Mouse (Mus musculus) kidney, postnatal 0 days (tissue): ENCODE results near the gene Flot2. TPM values are rescaled to one million over a fixed set of nuclear protein-coding genes. Genes with fewer than 3 reads are reported as not detected.
A peak's percentile ranks its signal among the peaks of the same experiment; 100 is the strongest.

Experiments used
- ATAC-seq: fragments of 200-750 bp; cut with Nextera tagmentation; replicated peaks from 2 replicates; pipeline ENCODE4 v1.8.0; 2017; ENCODE audit warnings: low read depth, moderate number of reproducible peaks, moderate TSS enrichment, moderate library complexity; ENCODE audit not compliant: low FRiP score
- DNase-seq: peaks from one replicate; pipeline ENCODE4 v3.0.0-alpha.2; 2016; ENCODE audit warnings: low spot score
- H3K27ac ChIP-seq: fragments of 300-500 bp; sonication (generic); 2 replicates; pipeline ENCODE4 v1.5.1; 2014; ENCODE audit warnings: mild to moderate bottlenecking
- H3K27me3 ChIP-seq: fragments of 300-500 bp; sonication (generic); 2 replicates; pipeline ENCODE4 v1.6.1; 2014; ENCODE audit warnings: low read length, mixed read lengths; ENCODE audit not compliant: insufficient read depth
- H3K36me3 ChIP-seq: fragments of 300-500 bp; sonication (generic); 2 replicates; pipeline ENCODE4 v1.6.1; 2014; ENCODE audit warnings: low read length, mixed read lengths; ENCODE audit not compliant: insufficient read depth
- H3K4me1 ChIP-seq: fragments of 300-500 bp; sonication (generic); replicated peaks from 2 replicates; pipeline ENCODE4 v1.6.1; 2014; ENCODE audit warnings: antibody characterized with exemption, low read length, mixed read lengths; ENCODE audit not compliant: insufficient read depth
- H3K4me2 ChIP-seq: fragments of 300-500 bp; sonication (generic); 2 replicates; pipeline ENCODE4 v1.6.1; 2014; ENCODE audit warnings: mild to moderate bottlenecking, low read length, moderate library complexity, mixed read lengths
- H3K4me3 ChIP-seq: fragments of 300-500 bp; sonication (generic); replicated peaks from 2 replicates; pipeline ENCODE4 v1.5.1; 2014; ENCODE audit warnings: low read depth, low read length
- H3K9ac ChIP-seq: fragments of 300-500 bp; sonication (generic); 2 replicates; pipeline ENCODE4 v1.6.1; 2014; ENCODE audit warnings: low read depth, low read length
- H3K9me3 ChIP-seq: fragments of 300-500 bp; sonication (generic); replicated peaks from 2 replicates; pipeline ENCODE4 v1.6.1; 2016; ENCODE audit warnings: low read length, inconsistent platforms, mixed read lengths
- CTCF ChIP-seq: IDR thresholded peaks from 2 replicates; pipeline ENCODE4 v1.5.1; 2016; ENCODE audit warnings: antibody characterized with exemption, low read depth, mild to moderate bottlenecking, moderate library complexity
- WGBS: fragments of 180-500 bp; shearing (Covaris S2); extraction: QIAGEN DNeasy Blood & Tissue Kit; methylation state at CpG from one replicate; pipeline ENCODE4 v1.1.7; 2014; 5-methylcytosine and 5-hydroxymethylcytosine counted together
- polyA plus RNA-seq: library from polyadenylated mRNA; unstranded; fragments of >200 nt; fragmentation: Nextera tagmentation; extraction: Ambion mirVana; gene quantifications from 2 replicates; pipeline ENCODE4 v1.2.1, GENCODE M21; 2015

Flot2 gene
- 38.5 and 42.4 TPM in 2 replicates for polyA plus RNA-seq

GRCm38 (mm10) chr11:78037831-78038752, at the start of gene Flot2:
Flot2 (plus strand) TSS chr11:78037931.
- H3K36me3 ChIP-seq: no peaks in the 10 kb centered on the region
- ATAC-seq: peak; percentile 82
- H3K9me3 ChIP-seq: no peaks in the 10 kb centered on the region
- H3K27me3 ChIP-seq: no peaks in the 10 kb centered on the region
- H3K9ac ChIP-seq: peak within 1 kb of the TSS; percentile 91
- H3K4me2 ChIP-seq: peak within 1 kb of the TSS; percentile 83
- peaks cover 5% of the 10 kb centered on the region; the same call in 1 of the 2 replicates for H3K4me1 ChIP-seq
- DNase-seq: peak; percentile 81
- peak; percentile 25; the same call in 1 of the 2 replicates for TF ChIP-seq CTCF
- peak within 1 kb of the TSS; percentile 92 for H3K4me3 ChIP-seq
- H3K27ac ChIP-seq: peak within 1 kb of the TSS; percentile 78
- 2% methylated on average over 52 of the region's 55 CpGs for WGBS

- H3K4me3 ChIP-seq: no peak overlapping the region
- H3K9ac ChIP-seq: no peak overlapping the region
- no peaks in the 10 kb centered on the region for H3K4me1 ChIP-seq
- H3K9me3 ChIP-seq: no peaks in the 10 kb centered on the region
- TF ChIP-seq CTCF: no peak
- no peak for ATAC-seq
- H3K27ac ChIP-seq: no peak overlapping the region
- 87% methylated on average over 13 of the region's 13 CpGs for WGBS
- peaks cover 22% of the 10 kb centered on the region for H3K36me3 ChIP-seq
- H3K4me2 ChIP-seq: no peak overlapping the region
- no peak for DNase-seq
- no peaks in the 10 kb centered on the region for H3K27me3 ChIP-seq
Observed at GRCm38 (mm10) chr11:77989071-77989690, 48.5 kb upstream of the Flot2 start.

- Histone ChIP-seq H3K9me3 (no peaks in the 10 kb centered on the region), H3K4me1 (no peaks in the 10 kb centered on the region), H3K27ac (no peak overlapping the region), H3K4me2 (no peak overlapping the region), H3K36me3 (peaks cover 8% of the 10 kb centered on the region; the same call in 1 of the 2 replicates), H3K9ac (no peak overlapping the region), H3K4me3 (no peak overlapping the region), H3K27me3 (no peaks in the 10 kb centered on the region)
- TF ChIP-seq CTCF: no peak
- DNase-seq (no peak), ATAC-seq (no peak)
- WGBS: 58% methylated on average over 1 of the region's 1 CpGs
Observed at GRCm38 (mm10) chr11:77995556-77995955, 42.2 kb upstream of the Flot2 start.

GRCm38 (mm10) chr11:78006446-78006845, 31.3 kb upstream of the Flot2 start:
- Histone ChIP-seq H3K4me3 (no peak overlapping the region), H3K36me3 (peaks cover 41% of the 10 kb centered on the region), H3K4me2 (no peak overlapping the region), H3K9me3 (no peaks in the 10 kb centered on the region), H3K27me3 (no peaks in the 10 kb centered on the region), H3K9ac (no peak overlapping the region), H3K27ac (no peak overlapping the region), H3K4me1 (no peaks in the 10 kb centered on the region)
- no peak for DNase-seq
- TF ChIP-seq CTCF: no peak
- no peak for ATAC-seq
- 95% methylated on average over 5 of the region's 5 CpGs for WGBS

- ATAC-seq: peak; percentile 73; the same call in 1 of the 2 replicates
- TF ChIP-seq CTCF: peak; percentile 96
- H3K27ac ChIP-seq: no peak overlapping the region
- H3K4me1 ChIP-seq: no peaks in the 10 kb centered on the region
- H3K27me3 ChIP-seq: no peaks in the 10 kb centered on the region
- no peak overlapping the region for H3K9ac ChIP-seq
- no peak overlapping the region for H3K4me2 ChIP-seq
- H3K4me3 ChIP-seq: no peak overlapping the region
- peak; percentile 88 for DNase-seq
- H3K36me3 ChIP-seq: peaks cover 77% of the 10 kb centered on the region
- H3K9me3 ChIP-seq: no peaks in the 10 kb centered on the region
- 22% methylated on average over 4 of the region's 4 CpGs for WGBS
Observed at GRCm38 (mm10) chr11:78019676-78020075, 18.1 kb upstream of the Flot2 start.

GRCm38 (mm10) chr11:78023607-78024006, 14.1 kb upstream of the Flot2 start:
- no peaks in the 10 kb centered on the region for H3K9me3 ChIP-seq
- no peaks in the 10 kb centered on the region for H3K27me3 ChIP-seq
- DNase-seq: no peak
- H3K27ac ChIP-seq: no peak overlapping the region
- H3K4me3 ChIP-seq: no peak overlapping the region
- no peak overlapping the region for H3K9ac ChIP-seq
- no peak for ATAC-seq
- peaks cover 73% of the 10 kb centered on the region for H3K36me3 ChIP-seq
- H3K4me2 ChIP-seq: no peak overlapping the region
- TF ChIP-seq CTCF: peak; percentile 45; the same call in 1 of the 2 replicates
- H3K4me1 ChIP-seq: no peaks in the 10 kb centered on the region
- 87% methylated on average over 8 of the region's 8 CpGs for WGBS
